Mouse (Mus musculus): ENCODE data around the gene Ino80b.

The Ino80b gene

GRCm38 (mm10) chr6:83083497-83083896 is 41.7 kb downstream of the Ino80b start:
- DNase-seq: no peak

- DNase-seq: no peak
These were observed 45.0 kb downstream of the Ino80b start for GRCm38 (mm10) chr6:83080210-83080609.

- DNase-seq: peak; percentile 100
These were observed 46.8 kb downstream of the Ino80b start for GRCm38 (mm10) chr6:83078324-83078858.

- DNase-seq: peak; percentile 32
These were observed 47.5 kb downstream of the Ino80b start, which contains the start of gene Pcgf1 for GRCm38 (mm10) chr6:83077630-83078323. Pcgf1 (plus strand) TSS chr6:83077869.

GRCm38 (mm10) chr6:83074979-83075378 is 50.3 kb downstream of the Ino80b start:
- no peak for DNase-seq
